Mouse (Mus musculus): Measurements from ENCODE around the gene Cyp2j5. TPM values are rescaled to one million over a fixed set of nuclear protein-coding genes. Genes with fewer than 3 reads are reported as not detected.

The Cyp2j5 gene
- polyA plus RNA-seq (2015; fragmentation: Nextera tagmentation; extraction: Ambion mirVana) = not detected in 2 replicates

DNA sequence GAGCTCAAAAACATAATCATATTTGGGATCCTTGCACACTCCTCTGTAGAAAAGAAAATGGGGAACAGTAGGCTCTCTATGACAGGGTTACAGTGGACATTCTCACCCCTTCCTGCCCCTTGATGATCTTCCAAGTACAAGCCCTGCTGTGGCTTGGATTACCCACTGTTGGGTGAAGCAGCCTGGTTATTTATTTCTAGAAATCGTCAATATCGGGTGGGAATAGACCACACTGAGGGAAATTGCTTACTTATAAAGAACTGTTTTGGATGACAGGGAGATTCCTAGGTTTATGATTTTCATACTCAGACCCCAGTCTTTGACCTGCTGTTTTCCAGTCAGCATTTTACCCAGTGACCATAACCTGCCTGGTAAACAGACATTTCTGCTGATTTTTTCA is at the start of gene Cyp2j5:
Gene Cyp2j5, minus strand, starts transcription at position 164 of the 400 bp plus-strand sequence.

DNA sequence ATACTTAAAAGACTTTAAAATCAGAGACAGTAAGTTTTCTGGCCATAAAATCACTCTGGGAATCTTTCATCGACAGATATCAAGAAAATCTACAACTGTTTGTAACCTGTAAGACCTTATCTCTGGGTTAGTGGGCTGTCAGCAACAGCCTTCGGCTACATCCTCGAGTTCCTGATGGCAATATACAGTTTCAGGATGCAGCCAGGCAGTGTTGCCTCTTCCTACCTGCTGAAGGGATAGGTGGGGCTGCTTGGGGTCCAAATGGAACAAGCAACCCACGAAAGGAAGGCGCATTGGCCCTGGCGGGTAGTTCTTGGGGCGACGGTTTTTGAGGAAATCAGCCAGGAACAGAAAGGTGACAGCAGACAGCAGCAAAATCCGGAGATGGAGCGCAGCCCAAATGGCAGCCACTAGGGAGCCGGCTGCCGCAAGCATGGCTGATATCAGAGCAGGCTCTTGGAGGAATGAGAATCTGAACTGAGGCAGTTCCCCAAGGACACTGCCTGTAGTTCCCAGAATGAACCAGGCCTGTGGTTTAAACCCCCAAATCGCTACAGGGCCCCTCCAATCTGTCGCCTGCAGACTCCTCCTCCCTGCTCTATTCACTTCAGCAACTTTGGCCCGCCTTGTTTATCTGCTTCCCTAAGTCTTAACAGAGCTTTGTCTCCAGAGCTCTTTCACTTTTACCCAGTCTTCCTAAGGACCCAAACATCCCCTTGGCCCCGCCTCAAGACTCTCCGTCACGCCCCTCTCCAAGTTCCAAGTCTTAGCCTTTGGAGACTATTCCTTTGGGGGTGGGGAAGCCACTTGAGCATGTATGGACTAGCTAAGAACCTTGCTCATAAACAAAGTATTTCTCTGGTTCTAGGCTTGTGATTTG is 72.8 kb downstream of the Cyp2j5 start, which contains the start of gene Cyp2j9:
Gene Cyp2j9, minus strand, starts transcription at position 668 of the 880 bp plus-strand sequence.

Other genes with a start within 250 kb of the Cyp2j5 start
- gene Cyp2j8, start 156.8 kb downstream of the Cyp2j5 start, polyA plus RNA-seq (2015; fragmentation: Nextera tagmentation; extraction: Ambion mirVana) = not detected in 2 replicates
- 12.1 and 14.3 TPM in 2 replicates for gene Cyp2j6, start 110.5 kb downstream of the Cyp2j5 start, polyA plus RNA-seq (2015; fragmentation: Nextera tagmentation; extraction: Ambion mirVana)
- 23.5 and 27.3 TPM in 2 replicates for gene Cyp2j9, start 72.6 kb downstream of the Cyp2j5 start, polyA plus RNA-seq (2015; fragmentation: Nextera tagmentation; extraction: Ambion mirVana)
- not detected in 2 replicates for gene Gm12695, start 121.0 kb upstream of the Cyp2j5 start, polyA plus RNA-seq (2015; fragmentation: Nextera tagmentation; extraction: Ambion mirVana)